Mouse (Mus musculus) liver, embryonic 12.5 days (tissue): ENCODE data around the gene Pam. TPM values are rescaled to one million over a fixed set of nuclear protein-coding genes. Genes with fewer than 3 reads are reported as not detected.

ENCODE experiments used
- ATAC-seq: fragments of 200-750 bp; cut with Nextera tagmentation; 2 replicates; pipeline ENCODE4 v1.8.0; 2017; ENCODE audit warnings: moderate number of reproducible peaks, mild to moderate bottlenecking, moderate library complexity
- H3K27ac ChIP-seq: fragments of 300-500 bp; sonication (generic); 2 replicates; pipeline ENCODE4 v1.5.1; 2016; ENCODE audit warnings: mild to moderate bottlenecking
- H3K27me3 ChIP-seq: fragments of 300-500 bp; sonication (generic); replicated peaks from 2 replicates; pipeline ENCODE4 v1.6.1; 2016; ENCODE audit warnings: mild to moderate bottlenecking, moderate library complexity
- H3K36me3 ChIP-seq: fragments of 300-500 bp; sonication (generic); 2 replicates; pipeline ENCODE4 v1.6.1; 2016; ENCODE audit warnings: mild to moderate bottlenecking, moderate library complexity
- H3K4me1 ChIP-seq: fragments of 300-500 bp; sonication (generic); 2 replicates; pipeline ENCODE4 v1.6.1; 2016
- H3K4me2 ChIP-seq: fragments of 300-500 bp; sonication (generic); 2 replicates; pipeline ENCODE4 v1.6.1; 2016; ENCODE audit warnings: mild to moderate bottlenecking, moderate library complexity
- H3K4me3 ChIP-seq: fragments of 300-500 bp; sonication (generic); 2 replicates; pipeline ENCODE4 v1.5.1; 2016; ENCODE audit warnings: mild to moderate bottlenecking, moderate library complexity
- H3K9ac ChIP-seq: fragments of 300-500 bp; sonication (generic); 2 replicates; pipeline ENCODE4 v1.6.1; 2016; ENCODE audit warnings: mild to moderate bottlenecking, moderate library complexity
- H3K9me3 ChIP-seq: fragments of 300-500 bp; sonication (generic); replicated peaks from 2 replicates; pipeline ENCODE4 v1.6.1; 2016; ENCODE audit warnings: mild to moderate bottlenecking, moderate library complexity
- WGBS: fragments of 180-500 bp; shearing (Covaris S2); methylation state at CpG from one replicate; pipeline ENCODE4 v1.1.7; 2016; ENCODE audit not compliant: insufficient replicate concordance; 5-methylcytosine and 5-hydroxymethylcytosine counted together
- polyA plus RNA-seq: library from polyadenylated mRNA; unstranded; fragments of >200 nt; fragmentation: Nextera tagmentation; extraction: Ambion mirVana; gene quantifications from 2 replicates; pipeline ENCODE4 v1.2.1, GENCODE M21; 2016

Pam gene
- polyA plus RNA-seq, 1 experiment from 2014 or later = 11.3 TPM

DNA sequence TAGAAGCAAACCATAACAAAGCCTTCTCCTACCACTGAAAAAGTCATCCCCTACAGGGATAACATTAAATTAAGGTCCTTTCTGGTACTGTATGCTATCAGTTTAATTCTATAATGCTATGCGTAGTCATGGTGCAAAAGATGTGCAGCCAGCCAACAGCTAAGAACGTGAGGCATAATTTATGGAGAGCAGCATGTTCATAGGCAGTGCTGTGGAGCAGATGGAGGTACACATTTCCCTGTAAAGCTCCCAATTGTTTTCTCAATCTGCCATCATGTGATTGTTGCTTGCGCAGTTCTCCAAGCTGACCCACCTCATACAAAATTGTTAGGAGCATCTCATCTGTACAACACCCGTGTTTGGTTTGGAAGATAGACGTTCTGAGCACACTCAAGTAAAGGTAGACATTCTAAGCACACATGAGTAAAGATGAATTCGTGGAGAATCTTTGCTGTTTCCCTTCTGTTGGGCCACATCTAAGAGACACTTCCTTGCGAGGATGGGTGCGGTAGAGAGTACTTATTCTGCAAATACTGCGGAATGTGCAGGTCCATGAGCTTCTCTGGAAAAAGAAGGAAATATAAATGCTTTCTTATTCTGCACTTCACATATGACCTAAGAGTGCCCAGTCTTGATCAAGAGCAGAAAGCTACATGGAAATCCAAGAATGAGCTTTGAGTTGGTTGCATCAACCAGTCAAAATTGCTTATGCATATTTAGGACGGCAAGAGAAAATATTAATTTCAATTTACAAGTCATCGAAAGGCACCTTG, 2.7 kb upstream of the Pam start:
- 75% methylated on average over 11 of the region's 11 CpGs for WGBS
- Histone ChIP-seq H3K4me1 (peaks cover 7% of the 10 kb centered on the region), H3K9ac (no peak overlapping the region), H3K27ac (no peak overlapping the region), H3K9me3 (no peaks in the 10 kb centered on the region), H3K27me3 (peaks cover 24% of the 10 kb centered on the region), H3K4me2 (no peak overlapping the region), H3K36me3 (no peaks in the 10 kb centered on the region), H3K4me3 (no peak overlapping the region)
- ATAC-seq = no peak

DNA sequence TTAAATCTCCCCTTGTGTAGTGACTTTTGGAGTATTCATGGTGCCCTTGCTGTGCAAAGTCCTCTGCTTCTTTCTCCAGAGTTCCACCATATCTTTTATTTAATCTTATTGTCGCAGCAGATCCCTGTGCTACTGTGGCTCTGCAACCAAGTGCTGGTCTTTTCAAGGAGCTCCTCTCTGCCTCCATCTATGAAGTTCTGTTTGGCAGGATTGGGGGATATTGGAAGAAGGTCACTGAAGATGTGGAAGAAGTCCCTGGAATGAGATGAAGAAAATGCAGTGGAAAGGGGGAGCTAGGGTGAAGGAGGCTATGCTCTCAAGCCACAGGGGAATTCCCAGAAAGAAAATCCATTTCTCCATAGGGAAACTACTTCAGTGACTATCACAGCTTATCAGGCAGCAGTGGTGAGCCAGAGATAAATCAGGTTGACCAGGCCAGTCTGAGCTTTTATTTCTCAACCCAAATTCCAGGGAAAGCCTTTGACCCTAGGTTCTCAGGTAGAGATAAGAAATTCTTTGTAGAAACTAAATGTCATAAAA, 1.0 kb upstream of the Pam start:
- Histone ChIP-seq H3K4me3 (no peak overlapping the region), H3K36me3 (no peaks in the 10 kb centered on the region), H3K9ac (no peak overlapping the region), H3K4me1 (peaks cover 7% of the 10 kb centered on the region), H3K27ac (no peak overlapping the region), H3K9me3 (no peaks in the 10 kb centered on the region), H3K27me3 (peaks cover 24% of the 10 kb centered on the region), H3K4me2 (peak overlapping the region; percentile 87; the same call in 1 of the 2 replicates)
- 46% methylated on average over 1 of the region's 1 CpGs for WGBS
- ATAC-seq = no peak

DNA sequence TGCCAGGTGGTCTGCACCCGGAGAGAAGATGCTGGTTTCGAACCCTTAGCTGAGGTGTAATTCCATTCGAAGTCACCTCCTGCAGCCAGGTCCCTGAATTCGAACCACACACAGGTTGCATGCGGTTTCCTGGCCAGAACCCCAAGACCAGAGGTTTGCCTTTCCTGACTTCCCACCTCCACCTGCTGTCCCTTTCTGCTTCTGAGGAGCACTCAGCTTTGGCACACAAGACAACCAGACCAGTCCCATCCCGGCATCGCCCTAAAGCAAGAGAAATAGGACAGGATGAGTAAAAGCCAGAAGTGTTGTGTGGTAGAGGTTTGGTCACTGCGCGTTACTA, 515 bp upstream of the Pam start:
- Histone ChIP-seq H3K4me2 (peak overlapping the region; percentile 87), H3K4me1 (peaks cover 7% of the 10 kb centered on the region), H3K9me3 (no peaks in the 10 kb centered on the region), H3K9ac (peak overlapping the region; percentile 67), H3K36me3 (no peaks in the 10 kb centered on the region), H3K27ac (no peak overlapping the region), H3K27me3 (peaks cover 24% of the 10 kb centered on the region), H3K4me3 (peak overlapping the region; percentile 68)
- no peak for ATAC-seq
- WGBS = 31% methylated on average over 9 of the region's 9 CpGs

DNA sequence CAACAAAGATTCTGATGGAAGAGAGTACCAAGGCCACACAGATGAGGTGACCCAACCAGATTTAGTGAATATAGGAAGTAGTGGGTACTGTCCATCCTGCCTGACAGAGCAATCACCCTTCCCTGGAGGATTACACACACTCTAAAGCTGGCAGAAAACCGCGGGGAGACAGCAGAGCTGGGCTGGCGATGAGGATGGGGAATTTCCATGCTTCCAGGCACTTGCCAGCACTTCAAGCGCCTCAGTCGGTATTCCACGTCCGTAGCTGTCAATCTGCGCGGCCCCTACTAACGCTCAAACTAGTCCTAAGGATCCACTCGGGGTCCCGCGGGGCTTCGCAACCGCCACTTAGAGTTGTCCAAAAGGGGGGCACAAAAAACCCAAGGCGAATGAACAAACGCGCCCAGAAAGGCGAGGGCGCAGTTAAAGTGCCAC, 618 bp downstream of the Pam start:
- H3K27ac ChIP-seq = no peak overlapping the region
- peak; percentile 3 for ATAC-seq
- peak overlapping the region; percentile 68 for H3K4me3 ChIP-seq
- H3K36me3 ChIP-seq = no peaks in the 10 kb centered on the region
- H3K4me1 ChIP-seq = peaks cover 7% of the 10 kb centered on the region
- H3K4me2 ChIP-seq = peak overlapping the region; percentile 87
- under 1% methylated on average over 20 of the region's 20 CpGs for WGBS
- peak overlapping the region; percentile 67 for H3K9ac ChIP-seq
- H3K9me3 ChIP-seq = no peaks in the 10 kb centered on the region
- peaks cover 24% of the 10 kb centered on the region for H3K27me3 ChIP-seq

DNA sequence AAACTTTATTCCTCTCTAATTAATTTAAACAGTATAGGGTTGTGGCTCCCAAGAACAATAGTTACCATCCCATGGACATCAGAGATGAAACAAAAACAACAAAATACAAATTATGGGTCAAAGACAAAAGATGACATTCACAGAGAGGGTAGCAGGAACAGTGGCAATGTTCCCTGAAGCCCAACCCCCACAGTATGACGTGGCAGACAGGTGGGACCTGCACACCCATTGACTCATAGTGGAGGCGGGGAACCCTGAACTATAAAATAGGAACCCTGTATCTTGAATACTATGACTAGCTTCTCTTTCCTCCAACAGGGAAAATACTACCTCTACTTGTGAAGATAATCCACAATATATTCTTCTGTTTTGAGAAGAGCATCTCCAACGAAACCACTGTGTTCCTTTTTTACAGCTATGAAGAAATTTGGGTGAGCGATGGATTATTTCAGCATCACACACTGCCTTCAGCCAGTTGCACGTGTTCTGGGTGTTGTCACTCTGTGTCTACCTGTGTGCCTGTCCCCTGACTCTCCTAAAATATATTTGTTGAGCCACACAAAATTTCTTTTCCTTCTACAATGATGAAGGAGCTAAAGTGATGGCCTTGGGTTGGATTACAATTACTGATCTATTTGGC, 6.0 kb downstream of the Pam start:
- H3K4me2 ChIP-seq = no peak overlapping the region
- no peaks in the 10 kb centered on the region for H3K4me1 ChIP-seq
- ATAC-seq = no peak
- H3K27me3 ChIP-seq = no peaks in the 10 kb centered on the region
- H3K36me3 ChIP-seq = no peaks in the 10 kb centered on the region
- 72% methylated on average over 5 of the region's 5 CpGs for WGBS
- no peak overlapping the region for H3K4me3 ChIP-seq
- H3K9ac ChIP-seq = no peak overlapping the region
- no peak overlapping the region for H3K27ac ChIP-seq
- H3K9me3 ChIP-seq = no peaks in the 10 kb centered on the region

DNA sequence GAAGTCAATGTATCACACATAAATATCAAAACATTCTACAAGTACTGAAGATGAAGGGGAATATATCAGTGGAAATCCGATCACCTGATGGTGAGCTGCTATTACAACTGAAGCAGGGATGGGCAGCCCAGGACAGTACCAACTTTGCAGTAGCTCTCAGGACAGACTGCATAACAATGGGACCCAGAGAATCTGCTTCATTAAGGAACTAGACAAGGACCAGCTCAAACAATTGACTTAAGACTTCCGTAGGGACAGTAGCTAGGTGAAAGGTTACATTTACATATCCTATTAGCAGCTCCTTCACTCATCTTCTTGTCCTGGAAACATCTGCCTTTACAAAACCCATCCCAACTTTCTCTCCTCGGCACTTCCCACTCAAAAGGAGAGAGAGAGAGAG, 9.0 kb downstream of the Pam start:
- H3K36me3 ChIP-seq = no peaks in the 10 kb centered on the region
- H3K27ac ChIP-seq = no peak overlapping the region
- H3K9ac ChIP-seq = no peak overlapping the region
- no peaks in the 10 kb centered on the region for H3K4me1 ChIP-seq
- H3K4me2 ChIP-seq = no peak overlapping the region
- no peaks in the 10 kb centered on the region for H3K9me3 ChIP-seq
- no peaks in the 10 kb centered on the region for H3K27me3 ChIP-seq
- no peak for ATAC-seq
- WGBS = 55% methylated on average over 3 of the region's 3 CpGs
- no peak overlapping the region for H3K4me3 ChIP-seq

DNA sequence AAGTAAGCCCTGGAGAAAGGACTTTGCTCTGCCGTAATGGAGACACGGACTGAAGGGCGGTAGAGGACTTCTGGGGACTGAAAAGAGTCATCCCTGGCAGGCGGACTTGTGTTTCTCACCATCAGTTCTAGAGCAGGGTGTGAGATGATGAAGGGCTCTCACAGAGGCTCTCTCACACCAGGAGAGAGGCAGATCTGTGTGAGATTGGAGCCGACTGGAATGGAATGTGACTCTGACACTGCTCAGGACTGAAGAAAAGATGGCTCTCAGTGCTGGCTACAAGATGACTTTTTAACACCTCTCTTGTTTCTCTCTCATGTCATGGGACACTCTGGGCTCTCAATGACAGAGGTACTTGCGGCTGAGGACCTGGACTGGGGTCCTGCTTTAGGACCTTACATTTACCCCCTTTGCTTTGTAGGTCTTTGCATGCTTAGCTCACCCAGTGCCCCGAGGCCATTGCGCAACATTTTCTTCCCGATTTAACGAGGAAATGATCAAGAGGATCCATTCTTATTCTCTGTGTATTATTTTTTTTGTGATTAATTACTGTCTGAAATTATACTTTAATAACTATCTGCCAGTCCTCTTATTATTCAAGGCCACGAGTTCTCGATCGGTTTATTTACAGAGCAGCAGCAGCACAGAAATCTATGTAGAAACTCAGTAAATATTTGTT, 10.7 kb downstream of the Pam start:
- ATAC-seq = no peak
- WGBS = 67% methylated on average over 13 of the region's 13 CpGs
- no peak overlapping the region for H3K27ac ChIP-seq
- no peaks in the 10 kb centered on the region for H3K27me3 ChIP-seq
- H3K9me3 ChIP-seq = no peaks in the 10 kb centered on the region
- no peaks in the 10 kb centered on the region for H3K36me3 ChIP-seq
- H3K4me1 ChIP-seq = no peaks in the 10 kb centered on the region
- no peak overlapping the region for H3K4me3 ChIP-seq
- H3K4me2 ChIP-seq = no peak overlapping the region
- H3K9ac ChIP-seq = no peak overlapping the region

DNA sequence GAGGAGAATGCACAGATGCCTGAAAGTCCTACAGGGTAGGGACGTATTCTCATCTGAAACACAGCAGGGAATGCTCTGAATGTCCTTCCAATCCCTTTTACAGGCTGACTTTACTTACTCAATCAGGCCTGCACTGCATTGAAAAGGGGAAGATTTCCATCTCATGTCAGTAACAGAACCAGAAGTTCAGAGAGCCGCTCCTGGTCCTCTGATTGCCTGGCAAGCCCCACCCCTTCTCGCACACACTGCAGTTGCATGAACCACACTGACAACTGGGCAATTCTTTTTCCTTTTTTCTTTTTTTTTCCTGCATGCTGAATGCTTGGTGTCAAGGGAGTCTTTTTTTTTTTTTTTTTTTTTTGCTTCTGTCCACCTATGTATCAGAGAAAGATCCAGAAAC, 11.9 kb downstream of the Pam start:
- Histone ChIP-seq H3K4me3 (no peak overlapping the region), H3K27ac (no peak overlapping the region), H3K27me3 (no peaks in the 10 kb centered on the region), H3K4me2 (no peak overlapping the region), H3K4me1 (no peaks in the 10 kb centered on the region), H3K9me3 (no peaks in the 10 kb centered on the region), H3K9ac (no peak overlapping the region), H3K36me3 (no peaks in the 10 kb centered on the region)
- WGBS = 58% methylated on average over 3 of the region's 3 CpGs
- no peak for ATAC-seq

DNA sequence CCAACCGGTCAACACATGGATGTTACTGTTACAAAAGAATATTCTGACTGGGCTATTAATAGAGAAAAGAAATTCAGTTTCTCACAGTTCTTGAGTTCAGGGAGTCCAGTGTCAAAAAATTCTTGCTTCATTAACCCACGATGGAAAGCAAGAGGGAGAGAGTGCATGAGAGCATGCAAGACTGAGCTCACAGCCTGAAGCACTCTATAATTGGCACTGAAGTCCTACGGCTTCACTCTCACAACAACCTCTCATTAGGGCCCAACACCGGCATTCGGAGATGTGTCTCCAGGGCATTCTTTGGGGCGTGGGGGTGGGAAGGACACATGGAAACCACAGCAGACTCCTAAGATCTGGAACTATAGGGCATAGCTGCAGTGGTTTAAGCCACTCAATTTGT, 12.5 kb downstream of the Pam start:
- no peak overlapping the region for H3K9ac ChIP-seq
- H3K27me3 ChIP-seq = no peaks in the 10 kb centered on the region
- no peak overlapping the region for H3K27ac ChIP-seq
- no peak overlapping the region for H3K4me3 ChIP-seq
- no peak for ATAC-seq
- H3K4me2 ChIP-seq = no peak overlapping the region
- no peaks in the 10 kb centered on the region for H3K36me3 ChIP-seq
- 70% methylated on average over 6 of the region's 6 CpGs for WGBS
- no peaks in the 10 kb centered on the region for H3K9me3 ChIP-seq
- no peaks in the 10 kb centered on the region for H3K4me1 ChIP-seq

DNA sequence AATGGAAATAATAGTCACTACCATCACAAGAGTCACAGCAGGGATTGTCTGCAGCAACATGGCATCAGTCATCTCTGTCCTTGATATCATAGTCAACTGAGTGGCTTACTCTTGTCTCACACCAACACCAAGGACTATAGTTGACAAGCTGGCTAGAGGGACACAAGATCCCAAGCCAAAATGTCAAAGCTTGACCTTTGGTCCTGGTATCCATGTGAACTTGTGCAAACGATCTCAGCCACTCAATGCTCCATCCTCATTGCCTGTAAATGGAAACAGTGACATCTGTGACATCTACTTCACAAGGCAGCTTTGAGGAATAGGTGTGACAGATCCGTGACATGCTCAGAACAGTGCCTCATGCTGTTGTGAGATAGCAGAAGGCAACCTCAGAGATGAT, 15.0 kb downstream of the Pam start:
- no peak for ATAC-seq
- no peak overlapping the region for H3K9ac ChIP-seq
- H3K36me3 ChIP-seq = no peaks in the 10 kb centered on the region
- H3K27me3 ChIP-seq = no peaks in the 10 kb centered on the region
- H3K4me1 ChIP-seq = no peaks in the 10 kb centered on the region
- 48% methylated on average over 2 of the region's 2 CpGs for WGBS
- no peak overlapping the region for H3K27ac ChIP-seq
- no peak overlapping the region for H3K4me2 ChIP-seq
- H3K4me3 ChIP-seq = no peak overlapping the region
- H3K9me3 ChIP-seq = no peaks in the 10 kb centered on the region

DNA sequence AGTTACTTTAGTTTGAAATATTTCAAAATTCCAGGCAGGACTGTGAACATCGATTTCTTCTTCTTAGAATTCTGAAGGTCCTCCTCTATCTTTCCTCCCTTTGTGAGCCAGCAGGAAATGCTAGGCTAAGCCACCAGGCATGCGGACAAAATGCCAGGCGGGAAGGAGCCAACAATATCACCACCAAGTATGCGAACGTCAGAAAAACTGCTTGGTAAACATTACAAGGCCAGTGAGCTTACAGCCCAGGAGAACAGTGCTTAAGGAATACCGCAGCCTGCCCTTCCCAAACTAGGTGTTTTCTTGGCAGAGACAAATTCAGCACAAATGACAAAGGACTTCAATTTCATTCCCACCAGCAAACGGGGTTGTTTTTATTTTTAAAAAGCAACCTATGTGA, 15.8 kb downstream of the Pam start:
- H3K9ac ChIP-seq = no peak overlapping the region
- H3K9me3 ChIP-seq = no peaks in the 10 kb centered on the region
- no peak overlapping the region for H3K4me2 ChIP-seq
- H3K27me3 ChIP-seq = no peaks in the 10 kb centered on the region
- no peaks in the 10 kb centered on the region for H3K36me3 ChIP-seq
- H3K4me1 ChIP-seq = no peaks in the 10 kb centered on the region
- no peak for ATAC-seq
- 58% methylated on average over 7 of the region's 7 CpGs for WGBS
- H3K27ac ChIP-seq = no peak overlapping the region
- no peak overlapping the region for H3K4me3 ChIP-seq

DNA sequence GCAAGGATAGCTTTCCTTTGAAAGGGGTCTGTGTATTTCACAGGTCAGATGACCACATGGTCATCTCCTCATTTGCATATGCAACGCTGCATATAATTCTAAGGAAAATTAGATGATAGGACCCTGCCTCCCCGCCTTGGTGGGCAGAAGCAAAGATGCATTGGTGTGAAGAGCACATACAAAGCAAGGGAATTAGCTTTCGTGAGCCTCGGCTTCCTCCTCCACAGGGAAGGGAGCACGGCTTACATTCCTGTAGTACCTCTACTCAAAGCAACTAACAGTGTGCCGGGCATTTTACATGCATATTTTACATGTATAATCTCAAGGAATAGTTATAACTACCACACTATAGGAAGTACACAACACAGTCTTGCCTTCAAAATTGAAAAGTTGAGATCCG, 16.7 kb downstream of the Pam start:
- Histone ChIP-seq H3K36me3 (no peaks in the 10 kb centered on the region), H3K27ac (no peak overlapping the region), H3K4me3 (no peak overlapping the region), H3K27me3 (no peaks in the 10 kb centered on the region), H3K9ac (no peak overlapping the region), H3K4me1 (no peaks in the 10 kb centered on the region), H3K4me2 (no peak overlapping the region), H3K9me3 (no peaks in the 10 kb centered on the region)
- 77% methylated on average over 7 of the region's 7 CpGs for WGBS
- ATAC-seq = no peak
